Mouse (Mus musculus) kidney, adult 11 months (tissue): ENCODE measurements around the gene Tgfa.

Experiments used
- DNase-seq: peaks from one replicate; pipeline ENCODE4 v3.0.0; 2022

Gene Tgfa

GRCm38 (mm10) chr6:86188741-86189480 lies 6.1 kb upstream of the Tgfa start:
- no peak for DNase-seq

- DNase-seq = no peak
Measured at GRCm38 (mm10) chr6:86190622-86191021, 4.4 kb upstream of the Tgfa start.

- no peak for DNase-seq
Measured at GRCm38 (mm10) chr6:86192978-86193377, 2.0 kb upstream of the Tgfa start.

- no peak for DNase-seq
Measured at GRCm38 (mm10) chr6:86193879-86194278, 1.1 kb upstream of the Tgfa start.

GRCm38 (mm10) chr6:86196034-86196433 lies 1.0 kb downstream of the Tgfa start:
- no peak for DNase-seq

- DNase-seq = no peak
Measured at GRCm38 (mm10) chr6:86197150-86197862, 2.3 kb downstream of the Tgfa start.

GRCm38 (mm10) chr6:86200934-86201333 lies 5.9 kb downstream of the Tgfa start:
- DNase-seq = no peak

GRCm38 (mm10) chr6:86203101-86203500 lies 8.1 kb downstream of the Tgfa start:
- DNase-seq = no peak

- no peak for DNase-seq
Measured at GRCm38 (mm10) chr6:86206014-86206413, 11.0 kb downstream of the Tgfa start.

- DNase-seq = no peak
Measured at GRCm38 (mm10) chr6:86206985-86207384, 12.0 kb downstream of the Tgfa start.

GRCm38 (mm10) chr6:86209133-86210016 lies 14.4 kb downstream of the Tgfa start:
- DNase-seq = no peak

- no peak for DNase-seq
Measured at GRCm38 (mm10) chr6:86210017-86210408, 15.0 kb downstream of the Tgfa start.

GRCm38 (mm10) chr6:86210619-86211018 lies 15.6 kb downstream of the Tgfa start:
- DNase-seq = no peak

- no peak for DNase-seq
Measured at GRCm38 (mm10) chr6:86211081-86211763, 16.2 kb downstream of the Tgfa start.

GRCm38 (mm10) chr6:86212871-86213640 lies 18.0 kb downstream of the Tgfa start:
- no peak for DNase-seq

- DNase-seq = no peak
Measured at GRCm38 (mm10) chr6:86218066-86218465, 23.0 kb downstream of the Tgfa start.

- DNase-seq = no peak
Measured at GRCm38 (mm10) chr6:86218739-86219138, 23.7 kb downstream of the Tgfa start.

GRCm38 (mm10) chr6:86219494-86219893 lies 24.5 kb downstream of the Tgfa start:
- no peak for DNase-seq

- no peak for DNase-seq
Measured at GRCm38 (mm10) chr6:86220171-86220570, 25.1 kb downstream of the Tgfa start.

GRCm38 (mm10) chr6:86222381-86222780 lies 27.4 kb downstream of the Tgfa start:
- DNase-seq = peak; percentile 2

GRCm38 (mm10) chr6:86225604-86226003 lies 30.6 kb downstream of the Tgfa start:
- DNase-seq = no peak

- no peak for DNase-seq
Measured at GRCm38 (mm10) chr6:86232367-86232766, 37.3 kb downstream of the Tgfa start.
